Mouse (Mus musculus) MEL (cell line): ENCODE measurements around the gene Acvrl1. TPM values are rescaled to one million over a fixed set of nuclear protein-coding genes. Genes with fewer than 3 reads are reported as not detected.

Experiments used
- DNase-seq: peaks from one replicate; pipeline ENCODE4 v3.0.0; 2011; ENCODE audit warnings: low read depth, low spot score
- H3K27ac ChIP-seq: 2 replicates; pipeline ENCODE4 v1.5.1; 2012; ENCODE audit warnings: low read depth, mild to moderate bottlenecking, control low read depth, low read length, moderate library complexity; ENCODE audit not compliant: control insufficient read depth
- H3K27me3 ChIP-seq, 2 experiments: fragments of 150-350 bp in 1 of 2; sonication (generic) in 1 of 2; 2 replicates each; pipeline ENCODE4 v1.6.1; 2012; ENCODE audit warnings: low read length in 2 of 2, mild to moderate bottlenecking in 2 of 2, improper control_type of control experiment in 1 of 2, moderate library complexity in 1 of 2; ENCODE audit not compliant: insufficient read depth in 2 of 2, control insufficient read depth in 1 of 2
- H3K36me3 ChIP-seq, 2 experiments: 2 replicates each; pipeline ENCODE4 v1.6.1; 2012 to 2014; ENCODE audit warnings: low read length in 2 of 2, improper control_type of control experiment in 1 of 2, inconsistent platforms in 1 of 2, mild to moderate bottlenecking in 1 of 2; ENCODE audit not compliant: insufficient read depth in 2 of 2, control insufficient read depth in 1 of 2
- H3K4me1 ChIP-seq, 2 experiments: fragments of 150-350 bp in 1 of 2; sonication (generic) in 1 of 2; 2 replicates each; pipeline ENCODE4 v1.6.1; 2012; ENCODE audit warnings: low read length in 2 of 2, improper control_type of control experiment in 1 of 2, mild to moderate bottlenecking in 1 of 2; ENCODE audit not compliant: insufficient read depth in 2 of 2, control insufficient read depth in 1 of 2
- H3K4me3 ChIP-seq, 2 experiments: fragments of 150-350 bp in 1 of 2; sonication (generic) in 1 of 2; 2 replicates each; pipeline ENCODE4 v1.5.1; 2012; ENCODE audit warnings: low read depth in 2 of 2, low read length in 2 of 2, mild to moderate bottlenecking in 2 of 2, moderate library complexity in 2 of 2, control low read depth in 1 of 2, improper control_type of control experiment in 1 of 2; ENCODE audit not compliant: control insufficient read depth in 1 of 2, insufficient read depth in 1 of 2
- H3K79me2 ChIP-seq: 2 replicates; pipeline ENCODE4 v1.6.1; 2012; ENCODE audit warnings: mild to moderate bottlenecking, low read length, moderate library complexity; ENCODE audit not compliant: control insufficient read depth, poor library complexity, insufficient read depth
- H3K9ac ChIP-seq: 2 replicates; pipeline ENCODE4 v1.6.1; 2012; ENCODE audit warnings: low read depth, mild to moderate bottlenecking, control low read depth, low read length, moderate library complexity; ENCODE audit not compliant: control insufficient read depth, poor library complexity, severe bottlenecking
- H3K9me3 ChIP-seq: fragments of 150-350 bp; sonication (generic); replicated peaks from 2 replicates; pipeline ENCODE4 v1.6.1; 2012; ENCODE audit warnings: mild to moderate bottlenecking, low read length, improper control_type of control experiment, moderate library complexity; ENCODE audit not compliant: insufficient read depth
- CHD1 ChIP-seq: IDR thresholded peaks from 2 replicates; pipeline ENCODE4 v1.6.1; 2012; ENCODE audit warnings: low read depth, mild to moderate bottlenecking, inconsistent platforms, low read length, improper control_type of control experiment
- CTCF ChIP-seq, 3 experiments: IDR thresholded peaks in 2 of 3; conservative IDR thresholded peaks in 1 of 3; 2 replicates each; pipeline ENCODE4 v1.5.1; 2011 to 2012; ENCODE audit warnings: low read length in 3 of 3, low read depth in 2 of 3, mild to moderate bottlenecking in 2 of 3, improper control_type of control experiment in 1 of 3, inconsistent platforms in 1 of 3, mixed read lengths in 1 of 3, moderate library complexity in 1 of 3; ENCODE audit not compliant: control insufficient read depth in 1 of 3, insufficient read depth in 1 of 3, poor library complexity in 1 of 3, severe bottlenecking in 1 of 3
- EP300 ChIP-seq, 2 experiments: IDR thresholded peaks; 2 replicates each; pipeline ENCODE4 v1.6.1; 2011; ENCODE audit warnings: improper control_type of control experiment in 2 of 2, low read length in 2 of 2, low read depth in 1 of 2, mild to moderate bottlenecking in 1 of 2
- GABPA ChIP-seq: IDR thresholded peaks from 2 replicates; pipeline ENCODE4 v1.6.1; 2012; ENCODE audit warnings: low read depth, mild to moderate bottlenecking, inconsistent platforms, low read length, improper control_type of control experiment, moderate library complexity
- KAT2A ChIP-seq: conservative IDR thresholded peaks from 2 replicates; pipeline ENCODE4 v1.6.1; 2012; ENCODE audit warnings: low read depth, low read length, improper control_type of control experiment, inconsistent platforms
- MAFK ChIP-seq: IDR thresholded peaks from 2 replicates; pipeline ENCODE4 v1.6.1; 2011; ENCODE audit warnings: low read depth, mild to moderate bottlenecking, low read length, improper control_type of control experiment, borderline replicate concordance
- MAX ChIP-seq: IDR thresholded peaks from 2 replicates; pipeline ENCODE4 v1.6.1; 2011; ENCODE audit warnings: low read length, improper control_type of control experiment
- MEF2A ChIP-seq: IDR thresholded peaks from 2 replicates; pipeline ENCODE4 v1.6.1; 2014; ENCODE audit warnings: low read depth, mild to moderate bottlenecking, inconsistent platforms, low read length, improper control_type of control experiment; ENCODE audit not compliant: poor library complexity, insufficient replicate concordance, severe bottlenecking; ENCODE audit errors: extremely low read depth
- MYB ChIP-seq: IDR thresholded peaks from 2 replicates; pipeline ENCODE4 v1.6.1; 2011; ENCODE audit warnings: mild to moderate bottlenecking, low read depth, low read length, improper control_type of control experiment
- MYC ChIP-seq: IDR thresholded peaks from 2 replicates; pipeline ENCODE4 v1.6.1; 2011; ENCODE audit warnings: low read depth, mild to moderate bottlenecking, low read length, improper control_type of control experiment, moderate library complexity
- NELFE ChIP-seq: IDR thresholded peaks from 2 replicates; pipeline ENCODE4 v1.6.1; 2011; ENCODE audit warnings: low read depth, low read length, improper control_type of control experiment
- POLR2AphosphoS2 ChIP-seq: IDR thresholded peaks from 2 replicates; pipeline ENCODE4 v1.6.1; 2011; ENCODE audit warnings: low read length, improper control_type of control experiment
- RCOR1 ChIP-seq: IDR thresholded peaks from 2 replicates; pipeline ENCODE4 v1.6.1; 2012; ENCODE audit warnings: low read depth, mild to moderate bottlenecking, inconsistent platforms, low read length, improper control_type of control experiment
- TCF12 ChIP-seq: IDR thresholded peaks from 2 replicates; pipeline ENCODE4 v1.6.1; 2014; ENCODE audit warnings: low read depth, mild to moderate bottlenecking, inconsistent platforms, low read length, improper control_type of control experiment, moderate library complexity
- USF2 ChIP-seq, 2 experiments: IDR thresholded peaks; 2 replicates each; pipeline ENCODE4 v1.6.1; 2011 to 2012; ENCODE audit warnings: improper control_type of control experiment in 2 of 2, low read length in 2 of 2, borderline replicate concordance in 1 of 2, inconsistent platforms in 1 of 2, low read depth in 1 of 2, mild to moderate bottlenecking in 1 of 2; ENCODE audit not compliant: insufficient read depth in 1 of 2
- ZC3H11A ChIP-seq: IDR thresholded peaks from 2 replicates; pipeline ENCODE4 v1.6.1; 2012; ENCODE audit warnings: low read depth, mild to moderate bottlenecking, inconsistent platforms, low read length, improper control_type of control experiment
- ZMIZ1 ChIP-seq: IDR thresholded peaks from 2 replicates; pipeline ENCODE4 v1.6.1; 2012; ENCODE audit warnings: low read depth, mild to moderate bottlenecking, inconsistent platforms, low read length, improper control_type of control experiment, moderate library complexity
- ZNF384 ChIP-seq: IDR thresholded peaks from 2 replicates; pipeline ENCODE4 v1.6.1; 2012; ENCODE audit warnings: low read depth, mild to moderate bottlenecking, inconsistent platforms, low read length, improper control_type of control experiment
- polyA plus RNA-seq, 2 experiments: library from polyadenylated mRNA; stranded (reverse) in 1 of 2; unstranded in 1 of 2; fragments of >175 nt in 1 of 2; fragments of >200 nt in 1 of 2; gene quantifications; 2 replicates each; pipeline versions ENCODE4 v1.2.1 to v1.2.4; 2012; ENCODE audit warnings: low replicate concordance in 2 of 2, low read depth in 1 of 2; ENCODE audit not compliant: insufficient read length in 2 of 2, insufficient read depth in 1 of 2, missing spikeins in 1 of 2
- total RNA-seq: library from RNA; depleted of rRNA; stranded (reverse); fragments of 300-350 nt; gene quantifications from 2 replicates; pipeline ENCODE4 v1.2.3, GENCODE M21; 2012

Gene Acvrl1
- total and polyA plus RNA-seq, 3 experiments = 0.08 to 0.18 TPM; not detected in 1

GRCm38 (mm10) chr15:101122290-101122589 lies 6.1 kb upstream of the Acvrl1 start:
- Histone ChIP-seq H3K27me3 (peaks cover 4 to 7% of the 10 kb centered on the region in 2 experiments), H3K9ac (no peak overlapping the region), H3K79me2 (no peaks in the 10 kb centered on the region), H3K4me1 (no peaks in the 10 kb centered on the region), H3K4me3 (no peak overlapping the region), H3K9me3 (no peaks in the 10 kb centered on the region)
- peak; percentile 44 for DNase-seq
- TF ChIP-seq MEF2A (no peak), CHD1 (no peak), MAX (no peak), KAT2A (no peak), CTCF (IDR thresholded peaks at IDR 0.05 in 2 of 3, conservative IDR thresholded peaks at IDR 0.05 in 1 of 3; ENCODE audit: control insufficient read depth in 1 of 3, insufficient read depth in 1 of 3, low read depth in 2 of 3, low read length in 3 of 3, poor library complexity in 1 of 3, severe bottlenecking in 1 of 3) (no peak), MAFK (no peak), GABPA (no peak), USF2 (IDR thresholded peaks at IDR 0.05; ENCODE audit: borderline replicate concordance in 1 of 2, insufficient read depth in 1 of 2, low read depth in 1 of 2, low read length in 2 of 2) (no peak), POLR2AphosphoS2 (no peak), ZNF384 (no peak)
- TF ChIP-seq, all 39 proteins: peak for 0
- Histone ChIP-seq H3K36me3 (no peaks in the 10 kb centered on the region), H3K27ac (no peak overlapping the region)

DNA sequence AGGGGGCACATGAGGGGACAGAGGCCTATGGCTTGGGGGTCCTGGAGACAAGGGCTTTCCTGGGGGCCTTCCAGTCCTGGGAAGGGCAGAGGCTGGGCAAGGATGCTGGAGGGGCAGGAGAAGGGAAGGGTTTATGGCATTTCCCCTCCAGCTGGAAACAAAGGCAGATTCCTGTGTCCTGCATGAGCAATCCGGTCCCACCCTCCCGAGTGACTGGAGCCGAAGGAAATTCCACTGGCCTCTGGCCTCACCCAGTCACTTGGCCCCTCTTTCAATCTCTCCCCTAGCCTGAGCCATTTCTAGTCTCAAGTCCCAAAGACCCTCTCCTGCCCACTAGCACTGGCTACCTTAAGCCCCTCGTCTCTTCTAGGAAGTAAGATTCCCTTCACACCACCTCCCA lies 5.1 kb upstream of the Acvrl1 start:
- H3K4me1 ChIP-seq = no peaks in the 10 kb centered on the region
- no peak for DNase-seq
- no peak overlapping the region for H3K4me3 ChIP-seq
- peaks cover 4 to 7% of the 10 kb centered on the region in 2 experiments for H3K27me3 ChIP-seq
- no peak for TF ChIP-seq MYB
- no peak for TF ChIP-seq POLR2AphosphoS2
- no peak for TF ChIP-seq GABPA
- no peak for TF ChIP-seq NELFE
- no peak for TF ChIP-seq RCOR1
- no peak for TF ChIP-seq TCF12
- TF ChIP-seq MYC = no peak
- TF ChIP-seq ZMIZ1 = no peak
- no peak for TF ChIP-seq ZC3H11A
- no peak for TF ChIP-seq EP300 (IDR thresholded peaks at IDR 0.05; ENCODE audit: low read depth in 1 of 2, low read length in 2 of 2)
- H3K79me2 ChIP-seq = no peaks in the 10 kb centered on the region
- H3K9me3 ChIP-seq = no peaks in the 10 kb centered on the region
- H3K36me3 ChIP-seq = no peaks in the 10 kb centered on the region
- no peak overlapping the region for H3K9ac ChIP-seq
- H3K27ac ChIP-seq = no peak overlapping the region
